Mouse (Mus musculus): ENCODE data around the gene Kif22. TPM values are rescaled to one million over a fixed set of nuclear protein-coding genes. Genes with fewer than 3 reads are reported as not detected.

Kif22 gene
- polyA plus RNA-seq, 1 experiment: 0.67 TPM

DNA sequence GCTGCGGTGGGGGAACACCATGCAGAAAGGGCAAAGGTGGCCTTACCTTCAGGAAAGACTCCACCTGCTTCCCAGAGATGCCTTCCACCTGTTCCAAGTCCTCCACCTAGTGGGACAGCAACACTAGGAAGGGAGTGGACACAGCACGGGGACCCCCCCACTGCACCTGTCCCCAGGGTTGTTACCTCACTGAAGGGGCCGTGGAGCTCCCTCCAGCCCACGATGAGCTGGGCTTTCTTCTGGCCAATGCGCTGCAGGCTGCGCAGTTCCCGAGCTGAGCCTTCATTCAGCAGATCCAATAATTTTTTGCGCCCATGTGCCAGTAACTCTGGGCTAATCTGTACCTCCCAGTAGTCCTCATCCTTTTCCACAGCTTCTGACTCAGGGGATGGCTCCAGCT is 14.4 kb downstream of the Kif22 start:
- H3K27me3 ChIP-seq (replicated peaks; ENCODE audit: control insufficient read depth, insufficient read depth, low read length): no peaks in the 10 kb centered on the region
- 50% methylated on average over 8 of the region's 8 CpGs for WGBS
- H3K36me3 ChIP-seq (ENCODE audit: control insufficient read depth, insufficient read depth, low read length): no peaks in the 10 kb centered on the region
- peak overlapping the region; percentile 93 for H3K27ac ChIP-seq (ENCODE audit: insufficient read depth, low read depth, low read length)
- peak overlapping the region; percentile 69 for H3K4me3 ChIP-seq (ENCODE audit: insufficient read depth, low read depth, low read length)
- TF ChIP-seq CTCF (conservative IDR thresholded peaks at IDR 0.05; ENCODE audit: insufficient read depth, insufficient read length, low read depth, low read length) (no peak), POLR2A (IDR thresholded peaks at IDR 0.05; ENCODE audit: low read depth, low read length) (no peak)
- peaks cover 15% of the 10 kb centered on the region for H3K4me1 ChIP-seq (ENCODE audit: control insufficient read depth, insufficient read depth, low read length)
- DNase-seq: no peak

DNA sequence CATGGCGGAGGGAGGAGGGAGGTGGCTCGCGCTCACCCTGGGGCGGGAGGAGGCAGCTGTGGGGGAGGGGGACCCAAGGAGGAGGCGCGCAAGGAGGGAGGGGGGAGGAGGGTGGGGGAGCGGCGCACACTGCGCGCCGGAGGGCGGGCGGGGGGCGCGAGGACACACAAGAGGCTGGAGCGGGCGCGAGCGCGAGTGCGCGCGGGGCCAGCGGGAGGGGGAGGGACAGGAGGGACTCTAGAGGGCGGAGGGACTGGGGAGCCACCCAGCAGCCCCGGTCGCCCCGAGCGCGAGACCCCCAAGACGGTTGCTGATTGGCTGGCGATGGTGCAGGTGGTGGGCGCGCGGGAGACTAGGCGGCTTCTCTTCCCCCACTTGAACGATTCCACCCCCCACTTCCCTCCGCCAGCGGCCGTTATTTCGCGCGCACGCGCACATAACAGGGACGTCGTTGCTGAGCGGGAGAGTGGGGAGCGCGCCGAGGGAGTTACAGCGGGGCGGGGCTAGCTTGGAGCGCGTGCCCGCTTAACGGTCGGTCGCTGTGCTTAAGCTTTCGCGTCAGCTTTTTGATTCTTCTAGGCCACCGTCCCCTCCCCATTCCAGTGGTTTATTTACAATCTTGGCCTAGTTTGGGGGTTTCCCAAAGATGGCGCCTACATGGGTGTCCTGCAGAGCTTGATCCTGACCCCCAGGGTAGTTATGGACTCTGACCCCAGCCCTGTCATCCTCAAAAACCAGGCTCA is 15.1 kb downstream of the Kif22 start, which contains the start of gene Maz:
Gene Maz (minus strand): TSS at position 54 of the 743 bp plus-strand sequence.
- Histone ChIP-seq H3K36me3 (ENCODE audit: control insufficient read depth, insufficient read depth, low read length) (no peaks in the 10 kb centered on the region), H3K4me1 (ENCODE audit: control insufficient read depth, insufficient read depth, low read length) (peaks cover 15% of the 10 kb centered on the region), H3K4me3 (ENCODE audit: insufficient read depth, low read depth, low read length) (peak within 1 kb of the TSS; percentile 84), H3K27me3 (replicated peaks; ENCODE audit: control insufficient read depth, insufficient read depth, low read length) (no peaks in the 10 kb centered on the region), H3K27ac (ENCODE audit: insufficient read depth, low read depth, low read length) (peak within 1 kb of the TSS; percentile 97)
- TF ChIP-seq CTCF (conservative IDR thresholded peaks at IDR 0.05; ENCODE audit: insufficient read depth, insufficient read length, low read depth, low read length) (no peak), POLR2A (IDR thresholded peaks at IDR 0.05; ENCODE audit: low read depth, low read length) (no peak)
- WGBS: under 1% methylated on average over 48 of the region's 63 CpGs
- DNase-seq: peak; percentile 100

DNA sequence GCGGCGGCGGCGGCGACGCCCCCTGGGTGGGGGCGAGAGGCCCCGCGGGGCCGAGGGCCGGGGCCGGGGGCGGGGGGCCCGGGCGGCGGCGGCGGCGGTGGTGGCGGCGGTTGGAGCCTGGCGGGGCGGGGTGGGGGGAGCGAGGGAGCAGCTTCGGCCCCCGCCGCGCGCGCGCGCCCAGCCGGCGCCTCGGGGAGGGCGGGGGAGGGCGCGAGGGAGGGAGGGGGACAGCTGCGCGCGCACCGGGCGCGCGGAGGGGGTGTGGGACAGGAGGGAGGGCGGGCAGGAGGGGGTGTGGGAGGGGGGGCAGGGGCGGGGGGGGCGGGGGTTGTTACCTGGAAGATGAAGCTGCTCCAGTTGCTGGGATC is 15.7 kb downstream of the Kif22 start:
- no peak overlapping the region for H3K27ac ChIP-seq (ENCODE audit: insufficient read depth, low read depth, low read length)
- no peaks in the 10 kb centered on the region for H3K36me3 ChIP-seq (ENCODE audit: control insufficient read depth, insufficient read depth, low read length)
- H3K27me3 ChIP-seq (replicated peaks; ENCODE audit: control insufficient read depth, insufficient read depth, low read length): no peaks in the 10 kb centered on the region
- peak overlapping the region; percentile 84 for H3K4me3 ChIP-seq (ENCODE audit: insufficient read depth, low read depth, low read length)
- TF ChIP-seq POLR2A (IDR thresholded peaks at IDR 0.05; ENCODE audit: low read depth, low read length) (no peak), CTCF (conservative IDR thresholded peaks at IDR 0.05; ENCODE audit: insufficient read depth, insufficient read length, low read depth, low read length) (no peak)
- H3K4me1 ChIP-seq (ENCODE audit: control insufficient read depth, insufficient read depth, low read length): peaks cover 15% of the 10 kb centered on the region
- no peak for DNase-seq
- WGBS: 2% methylated on average over 28 of the region's 48 CpGs

DNA sequence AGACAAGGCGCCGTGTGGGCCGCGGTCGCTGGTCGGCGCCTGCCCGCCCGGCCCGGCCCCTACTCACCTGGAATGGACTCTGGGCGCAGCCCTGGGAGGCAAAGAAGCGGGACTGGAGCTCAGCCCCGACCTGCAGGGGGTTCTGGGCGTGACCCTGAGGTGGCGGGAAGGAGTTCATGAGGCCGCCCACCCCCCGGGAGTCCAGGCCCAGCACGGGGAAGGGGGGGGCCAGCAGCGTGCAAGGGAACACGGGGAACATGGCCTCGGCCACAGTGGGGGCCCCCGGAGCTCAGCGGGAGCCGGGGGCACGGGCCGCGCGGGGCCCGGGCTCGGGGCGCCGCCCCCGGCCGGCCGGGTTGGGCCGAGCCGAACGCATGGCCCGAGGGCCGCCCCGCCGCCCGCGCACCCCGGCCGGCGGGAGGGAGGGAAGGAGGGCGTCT is 16.1 kb downstream of the Kif22 start:
- TF ChIP-seq CTCF (conservative IDR thresholded peaks at IDR 0.05; ENCODE audit: insufficient read depth, insufficient read length, low read depth, low read length): no peak
- no peak for TF ChIP-seq POLR2A (IDR thresholded peaks at IDR 0.05; ENCODE audit: low read depth, low read length)
- under 1% methylated on average over 45 of the region's 48 CpGs for whole genome bisulfite sequencing
- Histone ChIP-seq H3K4me3 (ENCODE audit: insufficient read depth, low read depth, low read length) (peak overlapping the region; percentile 84), H3K27me3 (replicated peaks; ENCODE audit: control insufficient read depth, insufficient read depth, low read length) (no peaks in the 10 kb centered on the region), H3K27ac (ENCODE audit: insufficient read depth, low read depth, low read length) (peak overlapping the region; percentile 97), H3K36me3 (ENCODE audit: control insufficient read depth, insufficient read depth, low read length) (no peaks in the 10 kb centered on the region), H3K4me1 (ENCODE audit: control insufficient read depth, insufficient read depth, low read length) (peaks cover 15% of the 10 kb centered on the region)
- peak; percentile 84 for DNase-seq

DNA sequence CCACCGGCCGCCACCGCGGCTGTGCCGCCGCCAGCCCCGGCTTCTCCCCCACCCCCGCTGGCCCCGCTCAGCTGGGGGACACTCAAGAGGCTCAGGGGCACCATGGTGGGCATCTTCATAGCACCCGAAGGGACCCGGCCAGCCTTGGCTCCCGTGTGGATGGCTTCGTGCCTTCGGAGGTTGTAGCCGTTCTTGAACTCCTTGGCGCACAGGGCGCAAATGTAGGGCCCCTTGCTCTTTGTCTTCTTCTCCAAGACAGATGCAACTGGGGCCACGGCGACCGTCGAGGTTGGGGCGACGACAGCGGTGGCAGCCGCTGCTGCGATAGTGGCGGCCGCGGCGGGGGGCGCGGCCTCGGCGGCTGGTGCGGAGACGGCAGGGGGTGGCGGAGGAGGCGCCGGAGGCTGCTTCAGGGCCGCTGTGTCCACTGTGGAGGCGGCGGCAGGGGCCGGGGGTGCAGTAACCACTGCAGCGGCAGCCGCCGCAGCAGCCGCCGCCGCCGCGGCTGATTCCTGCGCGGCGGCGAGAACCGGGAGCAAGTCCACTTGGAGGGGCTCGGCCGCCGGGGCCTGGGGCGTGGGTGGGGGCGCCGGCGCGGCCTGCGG is 16.6 kb downstream of the Kif22 start:
- Histone ChIP-seq H3K4me1 (ENCODE audit: control insufficient read depth, insufficient read depth, low read length) (peaks cover 15% of the 10 kb centered on the region), H3K4me3 (ENCODE audit: insufficient read depth, low read depth, low read length) (peak overlapping the region; percentile 84), H3K27ac (ENCODE audit: insufficient read depth, low read depth, low read length) (peak overlapping the region; percentile 97), H3K27me3 (replicated peaks; ENCODE audit: control insufficient read depth, insufficient read depth, low read length) (no peaks in the 10 kb centered on the region), H3K36me3 (ENCODE audit: control insufficient read depth, insufficient read depth, low read length) (no peaks in the 10 kb centered on the region)
- TF ChIP-seq CTCF (conservative IDR thresholded peaks at IDR 0.05; ENCODE audit: insufficient read depth, insufficient read length, low read depth, low read length) (no peak), POLR2A (IDR thresholded peaks at IDR 0.05; ENCODE audit: low read depth, low read length) (no peak)
- WGBS: under 1% methylated on average over 65 of the region's 65 CpGs
- DNase-seq: peak; percentile 54

DNA sequence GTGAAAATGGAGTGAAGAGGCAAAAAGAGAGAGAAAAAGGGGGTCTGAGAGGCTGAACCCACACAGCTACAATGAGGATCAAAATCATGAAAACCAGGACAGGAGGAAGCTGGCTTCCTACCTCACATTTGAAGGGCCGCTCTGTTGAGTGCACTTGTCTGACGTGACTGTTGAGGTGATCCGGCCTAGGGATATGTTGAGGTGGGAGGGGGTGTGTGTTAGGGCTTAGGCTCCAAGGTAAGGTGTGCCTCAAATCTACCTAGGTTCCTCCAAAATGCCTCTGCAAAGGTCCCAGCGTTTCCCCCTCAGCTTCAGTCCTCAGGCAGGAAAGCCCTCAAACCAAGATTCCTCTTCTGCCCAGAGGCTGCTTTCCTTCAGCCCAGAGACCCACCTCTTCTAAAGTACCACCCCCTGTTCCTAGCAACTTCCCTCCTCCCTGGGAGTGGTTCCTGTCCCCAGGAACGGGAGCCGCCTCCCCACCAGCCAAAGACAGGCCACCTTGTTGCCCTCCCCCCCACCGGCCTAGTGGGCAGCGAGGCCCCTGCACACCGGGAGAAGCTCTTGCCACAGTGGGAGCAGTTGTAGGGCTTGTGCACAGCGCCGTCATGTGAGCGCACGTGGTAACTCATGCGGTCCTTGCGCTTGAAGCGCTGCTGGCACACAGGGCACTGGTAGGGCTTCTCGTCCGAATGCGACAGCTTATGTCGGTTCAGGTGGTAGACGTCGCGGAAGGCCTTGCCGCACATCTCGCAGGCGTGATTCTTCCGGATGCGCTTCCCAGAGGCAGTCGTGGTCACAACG is 17.3 kb downstream of the Kif22 start:
- WGBS: 2% methylated on average over 30 of the region's 30 CpGs
- no peaks in the 10 kb centered on the region for H3K27me3 ChIP-seq (replicated peaks; ENCODE audit: control insufficient read depth, insufficient read depth, low read length)
- H3K36me3 ChIP-seq (ENCODE audit: control insufficient read depth, insufficient read depth, low read length): no peaks in the 10 kb centered on the region
- peaks cover 15% of the 10 kb centered on the region for H3K4me1 ChIP-seq (ENCODE audit: control insufficient read depth, insufficient read depth, low read length)
- TF ChIP-seq POLR2A (IDR thresholded peaks at IDR 0.05; ENCODE audit: low read depth, low read length): peak; percentile 67
- TF ChIP-seq CTCF (conservative IDR thresholded peaks at IDR 0.05; ENCODE audit: insufficient read depth, insufficient read length, low read depth, low read length): peak; percentile 79
- H3K4me3 ChIP-seq (ENCODE audit: insufficient read depth, low read depth, low read length): peak overlapping the region; percentile 84
- H3K27ac ChIP-seq (ENCODE audit: insufficient read depth, low read depth, low read length): peak overlapping the region; percentile 71
- peak; percentile 90 for DNase-seq
